Mouse (Mus musculus) midbrain, embryonic 11.5 days (tissue): ENCODE measurements around the gene Gm11077. TPM values are rescaled to one million over a fixed set of nuclear protein-coding genes. Genes with fewer than 3 reads are reported as not detected.

ENCODE experiments used
- ATAC-seq: fragments of 200-750 bp; cut with Nextera tagmentation; 2 replicates; pipeline ENCODE4 v1.8.0; 2017; ENCODE audit warnings: moderate TSS enrichment, moderate library complexity; ENCODE audit not compliant: low FRiP score
- DNase-seq: peaks from one replicate; pipeline ENCODE4 v3.0.0; 2015; ENCODE audit warnings: low spot score; ENCODE audit errors: missing footprints
- H3K27ac ChIP-seq: fragments of 300-500 bp; sonication (generic); 2 replicates; pipeline ENCODE4 v1.5.1; 2014; ENCODE audit warnings: low read depth, low read length
- H3K27me3 ChIP-seq: fragments of 300-500 bp; sonication (generic); 2 replicates; pipeline ENCODE4 v1.6.1; 2014; ENCODE audit warnings: mild to moderate bottlenecking, low read length, moderate library complexity, mixed read lengths; ENCODE audit not compliant: control insufficient read depth, insufficient read depth
- H3K36me3 ChIP-seq: fragments of 300-500 bp; sonication (generic); 2 replicates; pipeline ENCODE4 v1.6.1; 2014; ENCODE audit warnings: mild to moderate bottlenecking, low read length, moderate library complexity, mixed read lengths; ENCODE audit not compliant: control insufficient read depth, insufficient read depth
- H3K4me1 ChIP-seq: fragments of 300-500 bp; sonication (generic); 2 replicates; pipeline ENCODE4 v1.6.1; 2014; ENCODE audit warnings: low read length; ENCODE audit not compliant: control insufficient read depth, insufficient read depth
- H3K4me2 ChIP-seq: fragments of 300-500 bp; sonication (generic); 2 replicates; pipeline ENCODE4 v1.6.1; 2014; ENCODE audit warnings: mild to moderate bottlenecking, moderate library complexity
- H3K4me3 ChIP-seq: fragments of 300-500 bp; sonication (generic); 2 replicates; pipeline ENCODE4 v1.5.1; 2014; ENCODE audit warnings: low read depth, low read length
- H3K9ac ChIP-seq: fragments of 300-500 bp; sonication (generic); 2 replicates; pipeline ENCODE4 v1.6.1; 2014; ENCODE audit warnings: low read length
- H3K9me3 ChIP-seq: fragments of 300-500 bp; sonication (generic); 2 replicates; pipeline ENCODE4 v1.6.1; 2016; ENCODE audit warnings: low read length; ENCODE audit not compliant: control insufficient read depth
- WGBS: fragments of 180-500 bp; shearing (Covaris S2); extraction: QIAGEN DNeasy Blood & Tissue Kit; methylation state at CpG from one replicate; pipeline ENCODE4 v1.1.7; 2014; 5-methylcytosine and 5-hydroxymethylcytosine counted together
- polyA plus RNA-seq: library from polyadenylated mRNA; unstranded; fragments of >200 nt; fragmentation: Nextera tagmentation; extraction: Ambion mirVana; gene quantifications from 2 replicates; pipeline ENCODE4 v1.2.1, GENCODE M21; 2014

Gm11077 gene
- polyA plus RNA-seq, 1 experiment from 2014 or later: not detected

- ATAC-seq (no peak), DNase-seq (no peak)
- Histone ChIP-seq H3K36me3 (no peaks in the 10 kb centered on the region), H3K4me1 (no peaks in the 10 kb centered on the region), H3K27me3 (no peaks in the 10 kb centered on the region), H3K27ac (no peak overlapping the region), H3K4me3 (no peak overlapping the region), H3K9me3 (peaks cover 4% of the 10 kb centered on the region; the same call in 1 of the 2 replicates), H3K4me2 (no peak overlapping the region), H3K9ac (no peak overlapping the region)
- WGBS: 85% methylated on average over 6 of the region's 6 CpGs
Observed at GRCm38 (mm10) chr6:140701259-140701658, 27.8 kb upstream of the Gm11077 start.

- no peak overlapping the region for H3K4me2 ChIP-seq
- ATAC-seq (no peak), DNase-seq (no peak)
- H3K27ac ChIP-seq: no peak overlapping the region
- no peak overlapping the region for H3K4me3 ChIP-seq
- no peaks in the 10 kb centered on the region for H3K27me3 ChIP-seq
- 79% methylated on average over 10 of the region's 10 CpGs for WGBS
- no peaks in the 10 kb centered on the region for H3K36me3 ChIP-seq
- no peak overlapping the region for H3K9ac ChIP-seq
- H3K9me3 ChIP-seq: peaks cover 4% of the 10 kb centered on the region; the same call in 1 of the 2 replicates
- H3K4me1 ChIP-seq: no peaks in the 10 kb centered on the region
Observed at GRCm38 (mm10) chr6:140705132-140705531, 24.0 kb upstream of the Gm11077 start.

DNA sequence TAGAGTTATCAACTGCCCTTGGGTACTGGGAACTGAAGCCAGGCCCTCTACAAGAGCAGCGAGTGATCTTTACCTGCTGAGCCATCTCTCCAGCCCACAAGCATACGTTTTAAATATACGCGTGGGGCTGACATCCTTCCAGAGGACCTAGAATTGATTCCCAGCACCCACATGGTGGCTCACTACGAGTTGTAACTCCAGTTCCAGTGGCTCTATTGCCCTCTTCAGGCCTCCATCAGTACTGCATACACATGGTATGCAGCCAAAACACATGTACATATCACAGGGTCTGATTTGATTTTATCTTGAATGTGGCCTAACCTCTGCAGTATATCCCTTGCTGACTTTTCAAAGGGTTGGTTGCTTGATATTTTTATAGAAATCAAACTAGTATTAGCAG, 23.0 kb upstream of the Gm11077 start:
- Histone ChIP-seq H3K4me1 (no peaks in the 10 kb centered on the region), H3K4me2 (no peak overlapping the region), H3K9me3 (peaks cover 4% of the 10 kb centered on the region; the same call in 1 of the 2 replicates), H3K27ac (no peak overlapping the region), H3K36me3 (no peaks in the 10 kb centered on the region), H3K4me3 (no peak overlapping the region), H3K27me3 (no peaks in the 10 kb centered on the region), H3K9ac (no peak overlapping the region)
- no peak for ATAC-seq
- DNase-seq: no peak
- WGBS: 98% methylated on average over 5 of the region's 5 CpGs

GRCm38 (mm10) chr6:140708059-140708458, 21.0 kb upstream of the Gm11077 start:
- no peaks in the 10 kb centered on the region for H3K27me3 ChIP-seq
- H3K4me2 ChIP-seq: no peak overlapping the region
- peaks cover 4% of the 10 kb centered on the region; the same call in 1 of the 2 replicates for H3K9me3 ChIP-seq
- no peak overlapping the region for H3K27ac ChIP-seq
- ATAC-seq (no peak), DNase-seq (no peak)
- no peak overlapping the region for H3K4me3 ChIP-seq
- WGBS: 87% methylated on average over 10 of the region's 10 CpGs
- H3K4me1 ChIP-seq: no peaks in the 10 kb centered on the region
- H3K36me3 ChIP-seq: no peaks in the 10 kb centered on the region
- no peak overlapping the region for H3K9ac ChIP-seq

- no peaks in the 10 kb centered on the region; the same call in 1 of the 2 replicates for H3K27me3 ChIP-seq
- H3K4me2 ChIP-seq: no peak overlapping the region
- no peak overlapping the region for H3K9ac ChIP-seq
- 48% methylated on average over 6 of the region's 6 CpGs for WGBS
- no peak overlapping the region for H3K27ac ChIP-seq
- no peak overlapping the region for H3K4me3 ChIP-seq
- no peaks in the 10 kb centered on the region for H3K36me3 ChIP-seq
- DNase-seq (no peak), ATAC-seq (peak; percentile 26)
- no peaks in the 10 kb centered on the region for H3K4me1 ChIP-seq
- peaks cover 4% of the 10 kb centered on the region; the same call in 1 of the 2 replicates for H3K9me3 ChIP-seq
Observed at GRCm38 (mm10) chr6:140709415-140710107, 19.5 kb upstream of the Gm11077 start.

DNA sequence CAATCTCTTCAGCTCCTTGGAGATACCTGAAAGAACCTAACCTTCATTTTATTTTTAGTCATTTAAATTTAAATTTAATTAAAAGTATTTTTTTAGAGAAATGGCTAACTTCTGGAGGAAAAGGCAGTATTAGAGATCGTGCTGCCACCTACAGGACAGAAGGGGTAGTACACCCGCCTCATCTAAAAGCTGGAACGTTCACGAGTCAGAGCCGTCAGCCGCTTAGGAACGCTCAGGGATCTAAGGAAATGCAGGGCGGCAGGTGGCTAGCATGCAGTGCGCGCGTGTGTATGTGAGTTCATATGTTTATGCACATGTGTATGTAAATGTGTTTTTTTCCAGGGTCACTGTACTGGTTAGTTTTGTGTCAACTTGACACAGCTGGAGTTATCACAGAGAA, 16.3 kb upstream of the Gm11077 start:
- Histone ChIP-seq H3K9ac (no peak overlapping the region), H3K9me3 (no peaks in the 10 kb centered on the region), H3K27ac (no peak overlapping the region), H3K4me2 (no peak overlapping the region), H3K4me3 (no peak overlapping the region), H3K36me3 (no peaks in the 10 kb centered on the region), H3K4me1 (no peaks in the 10 kb centered on the region), H3K27me3 (no peaks in the 10 kb centered on the region; the same call in 1 of the 2 replicates)
- 5% methylated on average over 11 of the region's 11 CpGs for WGBS
- ATAC-seq (peak; percentile 61; the same call in 1 of the 2 replicates), DNase-seq (peak; percentile 96)

DNA sequence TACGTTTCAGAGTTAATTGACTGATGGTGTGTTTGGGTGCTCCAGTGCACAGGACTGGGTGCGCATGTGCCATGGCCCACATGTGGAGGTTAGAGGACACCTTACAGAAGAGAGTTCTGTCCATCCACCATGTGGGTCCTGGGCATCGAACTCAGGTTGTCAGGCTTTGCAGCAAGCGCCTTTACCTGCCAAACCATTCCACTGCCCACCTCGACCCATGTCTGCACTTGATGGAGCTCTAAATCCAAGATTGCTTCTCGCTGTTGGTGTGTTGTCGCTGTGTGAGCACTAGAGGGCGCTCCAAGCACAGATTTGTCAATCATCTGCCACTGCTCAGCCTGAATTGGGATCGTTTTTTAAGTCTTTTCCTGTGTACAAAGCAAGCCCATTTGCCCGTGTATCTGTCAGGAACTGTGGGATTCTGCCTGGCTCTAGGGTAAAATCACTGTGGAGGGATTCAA, 14.1 kb upstream of the Gm11077 start:
- Histone ChIP-seq H3K4me2 (no peak overlapping the region), H3K27ac (no peak overlapping the region), H3K4me3 (no peak overlapping the region), H3K4me1 (no peaks in the 10 kb centered on the region), H3K36me3 (no peaks in the 10 kb centered on the region), H3K9me3 (no peaks in the 10 kb centered on the region), H3K27me3 (no peaks in the 10 kb centered on the region; the same call in 1 of the 2 replicates), H3K9ac (no peak overlapping the region)
- WGBS: 22% methylated on average over 10 of the region's 10 CpGs
- ATAC-seq (peak; percentile 69), DNase-seq (peak; percentile 97)

DNA sequence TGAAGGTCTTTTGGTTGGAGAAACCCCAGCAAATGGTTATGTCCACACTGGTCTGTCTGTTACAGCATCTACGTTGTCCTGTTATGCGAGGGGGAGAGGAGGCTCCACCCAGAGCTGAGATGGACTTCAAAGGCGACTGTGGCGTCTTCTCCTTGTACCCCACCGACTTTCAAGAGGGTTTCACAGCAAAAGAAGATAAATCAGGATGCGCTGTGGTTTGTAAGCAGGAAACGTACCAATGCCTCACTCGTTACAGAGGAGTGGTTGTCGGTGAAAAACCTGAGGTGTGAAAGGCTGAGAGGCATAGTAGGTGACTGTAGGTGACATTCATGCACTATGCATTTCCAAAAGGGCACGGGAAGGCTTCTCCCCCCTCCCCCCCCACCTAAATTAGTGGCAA, 7.0 kb upstream of the Gm11077 start:
- Histone ChIP-seq H3K4me3 (no peak overlapping the region), H3K27ac (no peak overlapping the region), H3K27me3 (no peaks in the 10 kb centered on the region), H3K9ac (no peak overlapping the region), H3K9me3 (no peaks in the 10 kb centered on the region), H3K36me3 (no peaks in the 10 kb centered on the region), H3K4me2 (no peak overlapping the region), H3K4me1 (no peaks in the 10 kb centered on the region)
- ATAC-seq (no peak), DNase-seq (no peak)
- 86% methylated on average over 10 of the region's 10 CpGs for WGBS

GRCm38 (mm10) chr6:140730669-140731401, 1.8 kb downstream of the Gm11077 start:
- DNase-seq: no peak
- H3K4me1 ChIP-seq: peaks cover 4% of the 10 kb centered on the region; the same call in 1 of the 2 replicates
- 74% methylated on average over 6 of the region's 6 CpGs for WGBS
- peak; percentile 58 for ATAC-seq
- H3K4me2 ChIP-seq: no peak overlapping the region
- no peak overlapping the region for H3K4me3 ChIP-seq
- no peak overlapping the region for H3K9ac ChIP-seq
- H3K9me3 ChIP-seq: no peaks in the 10 kb centered on the region
- H3K27me3 ChIP-seq: no peaks in the 10 kb centered on the region
- H3K36me3 ChIP-seq: no peaks in the 10 kb centered on the region
- H3K27ac ChIP-seq: no peak overlapping the region
